Mouse (Mus musculus): ENCODE data around the gene Minos1. TPM values are rescaled to one million over a fixed set of nuclear protein-coding genes. Genes with fewer than 3 reads are reported as not detected.

The Minos1 gene
- polyA plus RNA-seq (2015; fragmentation: Nextera tagmentation; extraction: Ambion mirVana) = 514 and 574 TPM in 2 replicates

DNA sequence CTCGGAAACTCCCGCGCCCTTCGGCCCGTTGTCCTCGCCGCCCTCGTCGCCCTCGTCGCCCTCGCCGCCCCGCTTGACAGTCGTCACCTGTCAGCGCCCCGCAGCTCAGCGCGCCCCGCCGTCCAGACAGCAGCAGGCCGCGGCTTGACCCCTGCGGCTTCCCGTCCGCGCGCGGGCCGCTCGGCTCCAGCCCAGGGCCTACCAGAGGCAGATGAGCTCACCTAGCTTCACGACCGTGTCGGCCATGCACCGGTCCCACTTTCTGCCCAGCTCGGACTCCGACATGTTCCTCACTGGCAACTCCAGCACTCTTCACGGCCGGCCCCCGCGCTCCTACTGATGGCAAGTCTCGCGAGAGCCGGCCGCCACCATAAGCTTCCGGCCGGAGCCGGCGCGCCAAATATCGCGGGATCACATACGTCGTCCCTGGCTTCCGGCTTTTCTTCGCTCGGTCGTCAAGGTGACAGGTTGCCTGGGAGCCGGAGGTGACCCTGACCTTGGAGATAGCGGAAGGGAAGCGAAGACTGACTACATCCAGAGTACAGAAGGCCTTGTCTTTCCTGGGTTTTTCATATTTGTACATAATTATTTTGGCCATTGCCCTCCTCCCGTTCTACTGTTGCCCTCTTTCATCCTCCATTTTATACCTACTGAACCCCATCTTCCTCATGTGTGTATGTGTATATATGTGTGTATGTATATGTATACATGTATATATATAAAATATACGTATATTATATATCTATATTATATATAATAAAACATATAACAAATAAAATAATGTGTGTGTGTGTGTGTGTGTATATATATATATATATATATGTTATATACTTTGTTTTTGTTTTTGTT lies at the start of gene Minos1:
Gene Minos1, minus strand, starts transcription at position 413 of the 849 bp plus-strand sequence.
- H3K4me2 ChIP-seq = peak within 1 kb of the TSS; percentile 78
- WGBS = under 1% methylated on average over 63 of the region's 63 CpGs
- no peaks in the 10 kb centered on the region for H3K27me3 ChIP-seq (replicated peaks)
- H3K4me3 ChIP-seq (replicated peaks) = peak within 1 kb of the TSS; percentile 90
- no peaks in the 10 kb centered on the region for H3K9me3 ChIP-seq
- H3K4me1 ChIP-seq = peaks cover 9% of the 10 kb centered on the region
- peak; percentile 97 for ATAC-seq (ENCODE audit: insufficient read depth, low FRiP score, low read depth)
- H3K36me3 ChIP-seq = 0 out of 2 replicates have a peak, but pooled peaks cover 4% of the 10 kb centered on the region
- peak within 1 kb of the TSS; percentile 93 for H3K27ac ChIP-seq
- H3K9ac ChIP-seq = peak within 1 kb of the TSS; percentile 85

DNA sequence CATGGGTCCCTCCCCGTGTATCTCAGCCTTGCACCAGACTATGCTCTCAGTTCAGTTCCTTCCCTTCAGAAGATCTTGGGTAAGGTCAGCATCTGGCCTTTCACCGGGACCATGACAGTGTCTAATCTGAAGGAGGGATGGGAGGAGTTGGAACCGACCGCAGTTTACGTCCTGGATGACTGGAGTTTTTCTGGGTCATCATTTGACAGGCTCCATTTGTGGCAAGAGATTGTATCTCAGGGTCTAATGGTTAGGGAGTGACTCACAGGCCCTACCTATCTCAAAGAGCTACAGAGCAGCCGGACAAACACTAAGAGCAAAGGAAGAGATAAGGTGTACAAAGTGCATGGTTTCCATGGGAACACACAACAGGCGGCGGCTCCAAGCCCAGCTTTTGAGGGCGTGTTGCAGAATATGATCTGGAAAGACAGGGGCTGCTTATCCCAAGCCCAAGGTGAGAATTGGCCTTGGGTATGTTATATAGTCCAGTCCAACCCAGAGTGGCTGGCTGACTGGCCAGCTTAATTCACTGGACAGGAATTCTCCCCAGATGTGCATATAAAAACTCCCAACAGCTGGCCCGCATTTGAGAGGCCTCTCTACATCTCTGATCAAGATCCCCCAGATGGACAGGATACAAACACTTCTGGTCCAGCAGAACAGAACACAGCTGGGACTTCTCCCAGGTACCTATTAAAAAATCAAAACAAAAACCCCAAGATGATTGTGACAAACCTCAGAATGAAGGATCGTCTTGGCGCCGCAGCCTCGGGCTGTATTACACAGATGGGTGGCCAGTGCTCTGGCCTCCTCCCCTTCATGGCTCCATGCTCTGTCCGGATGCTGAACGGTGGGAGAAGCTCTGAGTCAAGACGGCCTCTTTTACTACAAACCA lies 49.1 kb upstream of the Minos1 start:
- WGBS = 35% methylated on average over 17 of the region's 17 CpGs
- H3K9me3 ChIP-seq = no peaks in the 10 kb centered on the region
- H3K4me3 ChIP-seq (replicated peaks) = no peak overlapping the region
- peak; percentile 80 for ATAC-seq (ENCODE audit: insufficient read depth, low FRiP score, low read depth)
- H3K27ac ChIP-seq = peak overlapping the region; percentile 70
- H3K9ac ChIP-seq = no peak overlapping the region
- no peaks in the 10 kb centered on the region for H3K27me3 ChIP-seq (replicated peaks)
- peaks cover 17% of the 10 kb centered on the region; the same call in 1 of the 2 replicates for H3K4me1 ChIP-seq
- H3K4me2 ChIP-seq = no peak overlapping the region
- H3K36me3 ChIP-seq = no peaks in the 10 kb centered on the region

GRCm38 (mm10) chr4:139179218-139179617 lies 48.3 kb upstream of the Minos1 start:
- H3K4me3 ChIP-seq (replicated peaks) = no peak overlapping the region
- H3K4me1 ChIP-seq = peaks cover 20% of the 10 kb centered on the region; the same call in 1 of the 2 replicates
- WGBS = 81% methylated on average over 2 of the region's 2 CpGs
- H3K27me3 ChIP-seq (replicated peaks) = no peaks in the 10 kb centered on the region
- peak overlapping the region; percentile 70; the same call in 1 of the 2 replicates for H3K27ac ChIP-seq
- no peaks in the 10 kb centered on the region for H3K9me3 ChIP-seq
- no peaks in the 10 kb centered on the region for H3K36me3 ChIP-seq
- H3K9ac ChIP-seq = no peak overlapping the region
- no peak overlapping the region for H3K4me2 ChIP-seq
- ATAC-seq (ENCODE audit: insufficient read depth, low FRiP score, low read depth) = no peak

DNA sequence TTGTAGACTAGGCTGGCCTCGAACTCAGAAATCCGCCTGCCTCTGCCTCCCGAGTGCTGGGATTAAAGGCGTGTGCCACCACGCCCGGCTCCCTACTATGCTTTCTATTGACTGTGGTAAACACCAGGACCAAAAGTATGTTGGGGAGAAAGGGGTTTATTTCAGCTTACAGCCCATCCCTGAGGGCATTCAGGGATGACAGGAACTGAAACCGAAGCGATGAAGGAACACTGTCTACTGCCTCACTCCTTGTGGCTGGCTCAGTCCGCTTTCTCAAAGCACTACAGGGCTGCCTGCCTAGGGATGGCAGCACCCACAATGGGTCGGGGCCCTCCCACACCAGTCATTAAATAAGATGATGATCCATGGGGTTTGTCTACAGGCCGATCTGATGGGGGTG lies 47.5 kb upstream of the Minos1 start:
- Histone ChIP-seq H3K4me1 (peaks cover 20% of the 10 kb centered on the region; the same call in 1 of the 2 replicates), H3K36me3 (no peaks in the 10 kb centered on the region), H3K27me3 (replicated peaks) (no peaks in the 10 kb centered on the region), H3K4me3 (replicated peaks) (no peak overlapping the region), H3K9me3 (no peaks in the 10 kb centered on the region), H3K27ac (no peak overlapping the region), H3K9ac (no peak overlapping the region), H3K4me2 (no peak overlapping the region)
- WGBS = 95% methylated on average over 11 of the region's 11 CpGs
- ATAC-seq (ENCODE audit: insufficient read depth, low FRiP score, low read depth) = no peak

DNA sequence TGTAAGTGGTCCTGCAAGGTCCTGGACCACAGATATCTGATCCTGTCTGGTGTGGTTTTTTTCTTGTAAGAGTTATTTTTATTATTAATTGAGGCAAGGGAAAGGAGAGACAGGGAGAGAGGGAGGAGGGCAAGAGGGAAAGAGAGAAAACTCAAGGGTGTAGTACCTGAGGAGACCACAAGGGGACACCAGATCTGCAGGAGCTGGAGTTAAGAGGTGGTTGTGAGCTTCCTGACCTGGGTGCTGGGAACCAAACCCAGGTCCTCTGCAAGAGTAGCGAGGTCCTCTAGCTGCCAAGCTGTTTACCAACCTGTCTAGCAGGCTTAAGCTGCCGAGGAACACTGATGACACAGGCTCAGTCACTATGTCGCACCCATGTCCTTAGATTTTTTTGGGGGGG lies 47.0 kb upstream of the Minos1 start:
- no peak overlapping the region for H3K4me3 ChIP-seq (replicated peaks)
- H3K27ac ChIP-seq = no peak overlapping the region
- no peaks in the 10 kb centered on the region for H3K9me3 ChIP-seq
- no peaks in the 10 kb centered on the region for H3K27me3 ChIP-seq (replicated peaks)
- no peak overlapping the region for H3K9ac ChIP-seq
- H3K4me2 ChIP-seq = no peak overlapping the region
- ATAC-seq (ENCODE audit: insufficient read depth, low FRiP score, low read depth) = no peak
- WGBS = 91% methylated on average over 3 of the region's 3 CpGs
- peaks cover 20% of the 10 kb centered on the region; the same call in 1 of the 2 replicates for H3K4me1 ChIP-seq
- no peaks in the 10 kb centered on the region for H3K36me3 ChIP-seq

DNA sequence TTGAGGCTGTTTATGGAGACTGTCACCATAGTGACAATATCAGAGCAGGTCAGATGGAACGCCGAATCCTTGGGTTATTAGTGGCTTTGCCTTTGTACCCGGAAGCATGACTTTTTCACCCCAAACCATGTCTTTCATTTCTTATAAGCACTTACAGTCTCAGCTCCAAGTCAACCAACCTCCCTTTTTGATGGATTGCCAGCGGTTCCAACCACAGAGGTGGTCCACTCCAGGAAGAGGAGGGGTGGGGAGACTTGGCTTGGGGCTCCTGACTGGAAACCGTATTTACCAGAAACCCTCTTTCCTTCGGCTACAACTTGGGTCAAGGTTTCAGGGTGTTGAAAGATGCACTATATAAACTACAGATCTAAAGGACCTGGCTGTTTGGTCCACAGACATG lies 45.1 kb upstream of the Minos1 start:
- Histone ChIP-seq H3K27ac (peak overlapping the region; percentile 33; the same call in 1 of the 2 replicates), H3K4me1 (peaks cover 20% of the 10 kb centered on the region; the same call in 1 of the 2 replicates), H3K36me3 (no peaks in the 10 kb centered on the region), H3K9me3 (no peaks in the 10 kb centered on the region), H3K4me2 (no peak overlapping the region), H3K27me3 (replicated peaks) (no peaks in the 10 kb centered on the region), H3K4me3 (replicated peaks) (no peak overlapping the region), H3K9ac (no peak overlapping the region)
- ATAC-seq (ENCODE audit: insufficient read depth, low FRiP score, low read depth) = no peak; the same call in 1 of the 2 replicates
- WGBS = 22% methylated on average over 6 of the region's 6 CpGs

- Histone ChIP-seq H3K4me3 (replicated peaks) (no peak overlapping the region), H3K4me2 (no peak overlapping the region), H3K4me1 (peaks cover 14% of the 10 kb centered on the region; the same call in 1 of the 2 replicates), H3K9ac (no peak overlapping the region), H3K9me3 (no peaks in the 10 kb centered on the region), H3K27ac (peak overlapping the region; percentile 45; the same call in 1 of the 2 replicates), H3K36me3 (no peaks in the 10 kb centered on the region), H3K27me3 (replicated peaks) (no peaks in the 10 kb centered on the region)
- ATAC-seq (ENCODE audit: insufficient read depth, low FRiP score, low read depth) = no peak
- 32% methylated on average over 20 of the region's 20 CpGs for WGBS
These were observed 44.4 kb upstream of the Minos1 start for GRCm38 (mm10) chr4:139175061-139175971.

GRCm38 (mm10) chr4:139169748-139170279 lies 38.9 kb upstream of the Minos1 start:
- ATAC-seq (ENCODE audit: insufficient read depth, low FRiP score, low read depth) = no peak
- 77% methylated on average over 12 of the region's 12 CpGs for WGBS

GRCm38 (mm10) chr4:139168985-139169747 lies 38.3 kb upstream of the Minos1 start:
- no peaks in the 10 kb centered on the region for H3K9me3 ChIP-seq
- H3K9ac ChIP-seq = no peak overlapping the region
- no peaks in the 10 kb centered on the region; the same call in 1 of the 2 replicates for H3K4me1 ChIP-seq
- H3K4me2 ChIP-seq = no peak overlapping the region
- H3K27ac ChIP-seq = no peak overlapping the region
- ATAC-seq (ENCODE audit: insufficient read depth, low FRiP score, low read depth) = no peak
- no peak overlapping the region for H3K4me3 ChIP-seq (replicated peaks)
- WGBS = 70% methylated on average over 15 of the region's 15 CpGs
- no peaks in the 10 kb centered on the region for H3K36me3 ChIP-seq
- no peaks in the 10 kb centered on the region for H3K27me3 ChIP-seq (replicated peaks)

More at GRCm38 (mm10) chr4:139169748-139170279, 38.9 kb upstream of the Minos1 start:
- no peak overlapping the region for H3K4me3 ChIP-seq (replicated peaks)
- H3K27ac ChIP-seq = no peak overlapping the region
- H3K9me3 ChIP-seq = no peaks in the 10 kb centered on the region
- no peak overlapping the region for H3K9ac ChIP-seq
- H3K27me3 ChIP-seq (replicated peaks) = no peaks in the 10 kb centered on the region
- H3K4me2 ChIP-seq = no peak overlapping the region
- peaks cover 3% of the 10 kb centered on the region; the same call in 1 of the 2 replicates for H3K4me1 ChIP-seq
- no peaks in the 10 kb centered on the region for H3K36me3 ChIP-seq

- Histone ChIP-seq H3K4me3 (replicated peaks) (no peak overlapping the region), H3K9me3 (no peaks in the 10 kb centered on the region), H3K4me1 (no peaks in the 10 kb centered on the region; the same call in 1 of the 2 replicates), H3K36me3 (no peaks in the 10 kb centered on the region), H3K27me3 (replicated peaks) (no peaks in the 10 kb centered on the region), H3K4me2 (no peak overlapping the region), H3K27ac (no peak overlapping the region), H3K9ac (no peak overlapping the region)
- no peak for ATAC-seq (ENCODE audit: insufficient read depth, low FRiP score, low read depth)
- 60% methylated on average over 8 of the region's 8 CpGs for WGBS
These were observed 36.2 kb upstream of the Minos1 start for GRCm38 (mm10) chr4:139167107-139167506.

Data from stomach, embryonic 15.5 days (tissue).